Mouse (Mus musculus): ENCODE results near the gene Uqcrh.

DNA sequence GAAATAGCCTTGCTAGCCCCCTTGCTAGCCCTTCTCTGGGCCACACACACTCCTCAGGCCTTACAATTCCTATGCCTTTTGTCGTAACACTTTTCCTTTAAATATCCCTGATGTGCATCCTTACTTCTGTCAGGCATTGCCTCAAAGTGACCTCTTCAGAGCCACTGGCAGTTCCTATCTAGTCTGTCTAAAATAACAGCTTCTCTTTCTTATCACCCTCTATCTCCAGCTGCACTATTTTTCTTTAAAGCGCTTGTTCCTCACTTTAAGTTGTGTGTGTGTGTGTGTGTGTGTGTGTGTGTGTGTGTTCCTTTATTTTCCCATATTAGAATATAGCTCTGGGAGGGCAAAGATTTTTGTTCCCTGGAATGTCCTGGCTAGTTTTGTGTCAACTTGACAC is 28.3 kb downstream of the Uqcrh start:
- TF ChIP-seq CTCF (conservative IDR thresholded peaks at IDR 0.05; ENCODE audit: low read length) (no peak), NANOG (IDR thresholded peaks at IDR 0.05; ENCODE audit: borderline replicate concordance, low read length) (no peak), POU5F1 (IDR thresholded peaks at IDR 0.05; ENCODE audit: borderline replicate concordance, low read length) (no peak)
